Mouse (Mus musculus): Measurements from ENCODE around the gene Gprc5c. TPM values are rescaled to one million over a fixed set of nuclear protein-coding genes. Genes with fewer than 3 reads are reported as not detected.

The Gprc5c gene
- polyA plus RNA-seq (2021), result 234 TPM

GRCm38 (mm10) chr11:114850452-114851268 is at the start of gene Gprc5c:
Gene Gprc5c (plus strand): TSS chr11:114851152.
- no peaks in the 10 kb centered on the region for H3K27me3 ChIP-seq
- no peak for TF ChIP-seq CTCF (IDR thresholded peaks at IDR 0.05)
- ChIA-PET POLR2A (interaction anchor here (0.7 to 6.6 kb wide), 8 partner anchors 11 to 44 kb away, joined by 3 to 64 read pairs (median 7); no protein-coding TSS in a partner anchor), CTCF (interaction anchor here (1.0 to 1.8 kb wide), 2 partner anchors 15 to 30 kb away, joined by 3 to 4 read pairs; no protein-coding TSS in a partner anchor)
- DNase-seq (ENCODE audit: low read depth, low spot score), result peak; percentile 68
- in situ Hi-C loops (cut with MboI; ENCODE audit: low pct_unique_long_range_greater_than_20kb), result loop anchor here (5.0 kb wide), 1 partner anchor 33 kb away; no protein-coding TSS in a partner anchor
- peak; percentile 78 for ATAC-seq

DNA sequence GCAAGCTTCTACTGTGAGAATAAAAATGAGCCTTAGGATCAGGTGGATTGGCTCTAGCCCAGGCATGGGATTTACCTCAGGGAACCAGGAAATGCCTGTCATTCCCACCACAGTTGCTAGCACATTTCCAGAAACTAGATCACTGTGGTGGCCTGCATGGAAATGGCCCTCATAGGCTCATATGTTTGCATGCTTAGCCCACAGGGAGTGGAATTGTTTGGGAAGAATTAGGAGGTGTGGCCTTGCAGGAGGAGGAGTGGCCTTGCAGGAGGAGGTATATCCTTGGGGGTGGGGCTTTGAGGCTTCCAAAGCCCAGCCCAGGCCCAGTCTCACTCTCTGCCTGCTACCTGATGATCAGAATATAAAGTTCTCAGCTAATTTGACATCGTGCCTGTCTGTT is 49.0 kb upstream of the Gprc5c start:
- no peak for TF ChIP-seq CTCF (IDR thresholded peaks at IDR 0.05)
- ATAC-seq, result no peak
- ChIA-PET CTCF (interaction anchor here (1.4 kb wide), 1 partner anchor 81 kb away, joined by 4 read pairs; no protein-coding TSS in a partner anchor), POLR2A (no interaction called here)
- H3K27me3 ChIP-seq, result no peaks in the 10 kb centered on the region
- no peak for DNase-seq (ENCODE audit: low read depth, low spot score)
- in situ Hi-C loops (cut with MboI; ENCODE audit: low pct_unique_long_range_greater_than_20kb), result loop anchor here (5.0 kb wide), 1 partner anchor 105 kb away; no protein-coding TSS in a partner anchor

DNA sequence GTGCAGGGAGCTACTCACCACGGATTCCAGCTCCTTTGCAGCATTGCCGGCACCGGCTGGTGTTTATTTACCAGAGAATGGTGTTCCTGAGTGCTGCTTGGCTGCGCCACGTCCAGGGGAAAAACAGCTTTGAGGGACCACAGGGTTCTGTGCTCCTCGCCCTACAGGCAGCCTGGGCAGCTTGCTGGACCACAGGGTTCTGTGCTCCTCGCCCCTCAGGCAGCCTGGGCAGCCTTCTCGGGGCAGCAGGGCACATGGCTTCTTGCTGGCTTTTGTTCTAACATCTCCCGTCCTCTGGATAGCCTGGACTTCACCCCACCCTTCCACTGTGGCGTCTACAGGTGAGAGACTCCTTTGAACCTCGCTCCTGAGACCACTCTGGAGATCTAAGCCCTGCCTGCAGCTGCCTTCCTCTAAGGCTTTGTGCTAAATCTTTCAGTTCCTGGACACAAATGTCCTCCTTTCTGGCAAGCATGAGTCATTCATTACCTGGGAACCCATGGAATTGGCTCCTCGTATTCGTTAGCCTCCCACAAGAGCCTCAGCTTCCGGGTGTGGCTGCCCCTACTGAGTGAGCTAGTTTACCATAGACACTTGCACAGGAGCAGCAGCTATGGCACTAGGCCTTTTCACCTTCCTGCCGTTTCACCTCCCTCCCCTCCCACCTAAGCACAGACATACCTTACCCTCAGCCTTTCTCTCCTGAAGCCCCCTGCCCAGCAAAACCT is 48.2 kb upstream of the Gprc5c start:
- H3K27me3 ChIP-seq, result no peaks in the 10 kb centered on the region
- DNase-seq (ENCODE audit: low read depth, low spot score) (no peak), ATAC-seq (no peak)
- TF ChIP-seq CTCF (IDR thresholded peaks at IDR 0.05), result no peak
- ChIA-PET CTCF (interaction anchor here (1.0 to 1.6 kb wide), 3 partner anchors 10 to 80 kb away, joined by 3 to 5 read pairs (median 4); no protein-coding TSS in a partner anchor), POLR2A (no interaction called here)
- in situ Hi-C loops (cut with MboI; ENCODE audit: low pct_unique_long_range_greater_than_20kb), result loop anchor here (5.0 kb wide), 1 partner anchor 105 kb away; no protein-coding TSS in a partner anchor

GRCm38 (mm10) chr11:114803990-114804389 is 47.0 kb upstream of the Gprc5c start:
- POLR2A ChIA-PET, result no interaction called here
- in situ Hi-C loops (cut with MboI; ENCODE audit: low pct_unique_long_range_greater_than_20kb), result loop anchor here (5.0 kb wide), 1 partner anchor 103 kb away; no protein-coding TSS in a partner anchor

DNA sequence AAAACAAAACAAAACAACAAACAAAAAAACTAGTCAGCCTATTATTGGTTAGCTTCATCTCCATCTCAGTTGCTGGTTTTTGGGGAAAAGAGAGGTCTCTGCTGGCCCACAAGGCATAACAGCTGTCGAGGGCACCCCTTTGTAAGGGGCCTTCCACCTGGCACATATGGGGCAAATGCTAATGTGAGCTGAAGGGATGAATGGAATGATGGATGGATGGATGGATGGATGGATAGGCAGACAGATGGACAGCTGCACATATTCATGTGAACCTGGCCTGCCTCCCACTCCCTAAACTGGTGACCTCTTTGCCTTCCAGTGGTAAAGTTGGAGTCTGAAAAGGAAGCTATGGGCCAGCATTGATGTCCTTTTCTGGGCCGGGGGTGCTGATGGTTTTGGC is 43.9 kb upstream of the Gprc5c start:
- ATAC-seq, result no peak
- DNase-seq (ENCODE audit: low read depth, low spot score), result no peak
- ChIA-PET CTCF (interaction anchor here (0.9 kb wide), 1 partner anchor 12 kb away, joined by 3 read pairs; no protein-coding TSS in a partner anchor), POLR2A (interaction anchor here (0.6 kb wide), 1 partner anchor 43 kb away, joined by 3 read pairs; no protein-coding TSS in a partner anchor)
- TF ChIP-seq CTCF (IDR thresholded peaks at IDR 0.05), result no peak
- in situ Hi-C loops (cut with MboI; ENCODE audit: low pct_unique_long_range_greater_than_20kb), result no loop called here
- H3K27me3 ChIP-seq, result no peaks in the 10 kb centered on the region

More at GRCm38 (mm10) chr11:114803990-114804389, 47.0 kb upstream of the Gprc5c start:
- no peaks in the 10 kb centered on the region for H3K27me3 ChIP-seq
- CTCF ChIA-PET, result interaction anchor here (1.6 kb wide), 1 partner anchor 9 kb away, joined by 5 read pairs; no protein-coding TSS in a partner anchor
- DNase-seq (ENCODE audit: low read depth, low spot score) (no peak), ATAC-seq (no peak)
- TF ChIP-seq CTCF (IDR thresholded peaks at IDR 0.05), result no peak

GRCm38 (mm10) chr11:114807686-114808427 is 43.1 kb upstream of the Gprc5c start:
- H3K27me3 ChIP-seq, result no peaks in the 10 kb centered on the region
- in situ Hi-C loops (cut with MboI; ENCODE audit: low pct_unique_long_range_greater_than_20kb), result no loop called here
- TF ChIP-seq CTCF (IDR thresholded peaks at IDR 0.05), result no peak
- no peak for DNase-seq (ENCODE audit: low read depth, low spot score)
- ATAC-seq, result no peak
- CTCF ChIA-PET, result interaction anchor here (0.6 to 1.4 kb wide), 3 partner anchors 13 to 105 kb away, joined by 3 to 4 read pairs (median 3); no protein-coding TSS in a partner anchor
- POLR2A ChIA-PET, result no interaction called here

GRCm38 (mm10) chr11:114809371-114809770 is 41.6 kb upstream of the Gprc5c start:
- ATAC-seq (no peak), DNase-seq (ENCODE audit: low read depth, low spot score) (no peak)
- in situ Hi-C loops (cut with MboI; ENCODE audit: low pct_unique_long_range_greater_than_20kb), result no loop called here
- POLR2A ChIA-PET, result no interaction called here
- H3K27me3 ChIP-seq, result no peaks in the 10 kb centered on the region
- peak; percentile 70 for TF ChIP-seq CTCF (IDR thresholded peaks at IDR 0.05)
- CTCF ChIA-PET, result interaction anchor here (0.7 to 1.8 kb wide), 5 partner anchors 9 to 105 kb away, joined by 3 to 7 read pairs (median 3); no protein-coding TSS in a partner anchor

GRCm38 (mm10) chr11:114810344-114810743 is 40.6 kb upstream of the Gprc5c start:
- in situ Hi-C loops (cut with MboI; ENCODE audit: low pct_unique_long_range_greater_than_20kb), result no loop called here
- no peak for DNase-seq (ENCODE audit: low read depth, low spot score)

DNA sequence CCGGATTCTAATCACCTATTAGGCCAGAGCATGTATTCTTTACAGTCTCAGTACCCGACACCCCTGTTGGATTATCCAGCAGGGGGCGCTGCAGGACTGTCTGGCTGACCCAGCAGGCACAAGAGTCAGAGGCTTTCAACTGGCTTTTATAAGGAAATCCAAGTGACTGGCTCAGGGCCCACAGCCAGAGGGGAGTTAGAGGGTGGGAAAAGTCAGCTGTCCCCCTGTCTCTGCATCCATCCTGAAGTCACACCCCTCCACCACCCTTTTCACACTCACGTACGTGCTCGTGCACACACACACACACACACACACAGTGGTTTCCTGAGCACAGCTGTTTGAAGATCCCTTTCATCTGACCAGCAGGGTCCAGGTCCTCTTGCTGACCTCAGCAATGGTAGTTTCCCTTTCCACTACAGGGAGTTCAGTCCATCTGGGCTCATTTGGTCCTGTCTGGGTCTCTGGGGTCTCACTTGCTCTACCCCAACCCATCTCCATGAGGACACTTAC is 38.2 kb upstream of the Gprc5c start:
- ChIA-PET POLR2A (interaction anchor here (0.8 to 1.6 kb wide), 3 partner anchors 63 to 98 kb away, joined by 4 to 6 read pairs (median 4); no protein-coding TSS in a partner anchor), CTCF (interaction anchor here (0.7 to 2.6 kb wide), 9 partner anchors 9 to 102 kb away, joined by 3 to 18 read pairs (median 3); no protein-coding TSS in a partner anchor)
- DNase-seq (ENCODE audit: low read depth, low spot score) (no peak), ATAC-seq (no peak)
- in situ Hi-C loops (cut with MboI; ENCODE audit: low pct_unique_long_range_greater_than_20kb), result no loop called here
- peak; percentile 87 for TF ChIP-seq CTCF (IDR thresholded peaks at IDR 0.05)
- H3K27me3 ChIP-seq, result no peaks in the 10 kb centered on the region

More at GRCm38 (mm10) chr11:114810344-114810743, 40.6 kb upstream of the Gprc5c start:
- no peak for ATAC-seq
- no peaks in the 10 kb centered on the region for H3K27me3 ChIP-seq
- ChIA-PET POLR2A (no interaction called here), CTCF (interaction anchor here (1.3 to 1.7 kb wide), 3 partner anchors 10 to 97 kb away, joined by 3 to 5 read pairs (median 3); no protein-coding TSS in a partner anchor)
- TF ChIP-seq CTCF (IDR thresholded peaks at IDR 0.05), result no peak

Measured in Patski (cell line).